Mouse (Mus musculus) left cerebral cortex, postnatal 36 days (tissue): ENCODE measurements around the gene Gm9999. TPM values are rescaled to one million over a fixed set of nuclear protein-coding genes. Genes with fewer than 3 reads are reported as not detected.
"Not testable (repeated sequence)": the region's sequence is repeated elsewhere in the genome, so short reads cannot be mapped to it uniquely, and the experiment has no call there.

Experiments used
- DNase-seq, 2 experiments: peaks; one replicate each; pipeline ENCODE4 v3.0.0; 2021 to 2022; ENCODE audit warnings: low spot score in 2 of 2, mixed read lengths in 1 of 2
- intact Hi-C: fragments of 180-260 bp; cut with DNase I; formaldehyde crosslinking; loops from one replicate; pipeline ENCODE4 v1.15.1; 2025
- total RNA-seq, 2 experiments: library from RNA; stranded (reverse); gene quantifications; 2 replicates each; pipeline ENCODE4 v1.2.3; 2021

The Gm9999 gene
- total RNA-seq, result not detected

DNA sequence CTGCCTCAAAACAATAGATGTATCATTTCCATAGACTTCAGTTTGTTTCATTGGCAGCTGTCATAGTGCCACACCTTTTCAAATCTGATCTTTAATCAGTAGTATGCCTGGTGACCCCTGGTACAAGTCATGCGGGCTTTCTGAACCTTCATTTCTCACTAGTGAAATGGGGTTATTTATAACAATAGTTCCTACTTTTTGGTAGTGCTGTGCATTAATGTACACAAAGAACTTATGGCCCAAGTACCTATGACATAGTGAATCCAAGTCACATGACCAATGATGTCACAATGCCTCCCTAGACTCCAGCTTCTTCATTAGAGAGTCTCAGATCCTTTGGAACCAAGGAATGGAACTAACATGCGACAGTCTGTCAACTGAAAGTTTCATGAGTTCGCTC, at the start of gene Gm9999:
Gene Gm9999, plus strand, starts transcription at position 301 of the 400 bp plus-strand sequence.
- intact Hi-C loops, result no loop called here
- DNase-seq, result no peak

DNA sequence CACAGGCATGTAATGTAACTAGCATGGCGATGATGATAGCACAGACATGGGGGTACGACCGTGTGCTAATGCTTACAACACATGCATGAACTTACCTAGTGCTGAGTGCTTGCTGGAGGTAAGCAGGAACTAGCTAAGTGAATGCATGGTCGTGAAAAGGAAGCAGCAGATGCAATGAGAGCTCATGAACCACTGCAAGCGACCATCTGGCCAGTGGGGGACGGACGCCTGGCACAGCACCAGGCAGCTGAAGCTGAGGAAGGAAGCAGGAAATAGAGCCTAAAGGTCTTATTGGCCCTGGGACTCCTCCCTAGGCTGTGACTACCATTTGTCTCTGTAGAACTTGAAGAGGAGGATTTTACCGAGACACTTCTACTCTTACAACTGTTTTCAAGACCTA, 48.6 kb upstream of the Gm9999 start:
- intact Hi-C loops, result no loop called here
- no peak for DNase-seq

- intact Hi-C loops, result no loop called here
- no peak for DNase-seq
Observed at GRCm38 (mm10) chr7:46935847-46936246, 47.5 kb upstream of the Gm9999 start.

DNA sequence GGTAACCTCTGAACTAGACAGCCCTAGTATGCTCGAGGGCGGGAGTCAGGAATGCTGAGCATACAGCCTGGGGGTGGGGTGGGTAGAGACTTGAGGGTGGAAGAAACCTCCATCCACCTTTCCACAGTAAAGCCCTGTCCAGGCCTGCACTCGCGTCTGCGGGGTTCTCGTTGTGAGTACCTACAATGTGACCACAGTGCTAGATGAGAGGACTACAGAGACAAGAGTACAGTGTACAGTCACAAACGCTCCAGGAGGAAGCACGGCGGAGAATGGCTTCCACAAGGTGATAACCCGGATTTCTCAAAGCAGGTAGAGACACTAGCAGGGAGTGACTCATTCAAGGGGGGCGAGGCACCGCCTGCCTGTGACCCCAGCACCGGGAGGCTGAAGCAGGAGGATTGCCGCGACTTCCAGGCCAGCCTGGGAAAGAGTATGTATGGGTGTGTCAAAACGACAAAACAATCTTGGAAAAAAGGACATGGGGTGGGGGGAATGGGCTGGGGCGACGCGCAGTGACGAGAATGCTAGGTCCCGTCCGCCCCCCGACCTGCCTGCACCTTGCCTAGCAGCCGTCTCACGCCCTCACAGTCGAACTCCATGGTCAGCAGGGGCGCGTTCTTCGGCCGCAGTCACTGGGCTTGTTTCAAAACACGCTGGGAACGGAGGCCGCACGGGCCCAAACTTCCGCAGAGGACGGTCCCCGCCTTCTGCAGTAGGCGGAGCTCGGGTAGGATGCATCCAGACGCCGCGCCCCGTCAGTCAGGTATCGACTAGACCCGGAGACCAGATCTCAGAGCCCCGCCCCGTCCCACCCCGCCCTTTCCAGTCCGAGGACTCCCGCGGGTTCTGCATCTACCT, 25.3 kb upstream of the Gm9999 start, which contains the start of gene Uevld:
Gene Uevld, minus strand, starts transcription at position 697 of the 861 bp plus-strand sequence.
- intact Hi-C loops, result loop anchor here (2.0 kb wide), 1 partner anchor 51 kb away; the partner anchor contains the start of gene Spty2d1
- peak; percentile 92 for DNase-seq

GRCm38 (mm10) chr7:46958853-46959252, 24.5 kb upstream of the Gm9999 start:
- intact Hi-C loops, result loop anchor here (2.0 kb wide), 1 partner anchor 50 kb away; the partner anchor contains the start of gene Spty2d1
- DNase-seq, result no peak

DNA sequence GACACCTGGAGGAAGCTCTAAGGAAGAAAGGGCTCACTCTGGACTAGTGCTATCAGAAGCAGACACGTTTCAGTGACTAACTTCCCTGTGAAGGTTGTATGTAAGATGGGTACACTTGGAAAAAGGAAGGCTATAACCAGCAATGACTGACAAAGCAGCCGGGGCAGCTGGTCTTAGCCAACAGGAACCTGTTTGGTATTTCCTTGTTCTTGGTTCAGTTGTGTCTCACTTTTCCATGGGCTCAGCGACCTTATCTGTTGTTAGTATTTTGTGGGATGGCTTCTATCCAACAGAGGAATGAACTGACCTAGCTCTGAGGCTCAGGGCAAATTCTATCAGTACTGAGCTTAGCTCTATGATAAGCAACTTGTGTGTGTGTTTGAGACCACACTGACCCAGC, 22.4 kb upstream of the Gm9999 start:
- intact Hi-C loops, result no loop called here
- no peak for DNase-seq

- intact Hi-C loops, result no loop called here
- DNase-seq, result no peak
Observed at GRCm38 (mm10) chr7:46962132-46962531, 21.2 kb upstream of the Gm9999 start.

DNA sequence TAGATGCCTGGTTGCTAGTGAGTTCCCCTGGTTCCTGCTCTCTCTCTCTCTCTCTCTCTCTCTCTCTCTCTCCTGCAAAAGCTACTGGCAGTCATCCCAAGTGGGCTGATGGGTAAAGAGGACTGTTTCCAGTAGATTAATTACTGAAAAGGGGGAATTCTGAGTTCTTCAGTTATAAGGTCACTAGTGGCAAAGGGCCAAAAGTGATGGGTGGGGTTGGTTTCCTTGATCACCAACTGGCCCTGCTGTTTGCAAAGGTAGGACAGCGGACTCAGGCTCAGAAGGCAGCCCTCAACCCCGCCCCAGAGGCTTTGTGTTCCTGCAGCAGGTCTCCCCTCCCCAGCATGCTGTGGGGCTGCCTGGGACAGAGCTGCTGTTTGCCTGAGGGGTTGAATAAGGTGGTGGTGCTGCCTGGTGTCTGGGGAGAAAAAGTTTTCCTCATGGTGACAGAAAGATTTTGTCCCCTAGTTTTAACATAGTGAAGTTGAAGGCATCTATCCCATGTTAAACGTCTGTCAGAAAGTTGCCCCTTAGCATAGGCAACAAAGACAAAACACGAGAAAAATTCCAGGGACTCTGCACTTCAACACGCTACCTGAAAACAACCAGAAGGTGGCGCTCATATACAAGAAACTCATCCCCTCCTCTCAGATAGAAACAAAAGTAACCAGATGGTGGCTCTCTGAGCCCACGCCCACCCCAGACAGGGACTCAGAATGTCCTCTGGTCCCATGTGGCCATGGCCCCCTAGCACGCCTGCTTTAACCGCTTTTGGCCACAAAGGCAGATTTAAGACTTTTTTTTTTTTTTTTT, 20.4 kb upstream of the Gm9999 start:
- intact Hi-C loops, result loop anchor here (1.0 kb wide), 1 partner anchor 187 kb away; no protein-coding TSS in a partner anchor
- peak; percentile 46 to 64 for DNase-seq

DNA sequence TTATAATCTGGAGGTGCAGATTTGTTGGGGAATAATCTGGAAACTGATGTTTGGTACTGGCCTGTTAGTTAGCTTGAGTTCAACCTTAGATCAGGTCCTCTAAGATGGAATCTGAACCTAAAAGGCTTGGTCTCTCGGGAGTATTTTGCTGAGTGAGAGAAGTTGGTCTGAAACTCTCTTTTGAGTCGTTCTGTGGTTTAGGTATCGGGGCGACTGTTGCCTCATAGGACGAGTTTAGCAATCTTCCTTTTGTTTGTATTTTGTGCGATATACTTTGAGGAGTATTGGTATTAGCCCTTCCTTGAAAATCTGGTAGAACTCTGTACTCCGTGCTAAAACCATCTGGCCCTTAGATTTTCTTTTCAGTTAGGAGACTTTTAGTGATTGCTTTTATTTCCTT, 19.3 kb upstream of the Gm9999 start:
- DNase-seq, result no peak
- intact Hi-C loops, result loop anchor here (2.0 kb wide), 1 partner anchor 51 kb away; no protein-coding TSS in a partner anchor

DNA sequence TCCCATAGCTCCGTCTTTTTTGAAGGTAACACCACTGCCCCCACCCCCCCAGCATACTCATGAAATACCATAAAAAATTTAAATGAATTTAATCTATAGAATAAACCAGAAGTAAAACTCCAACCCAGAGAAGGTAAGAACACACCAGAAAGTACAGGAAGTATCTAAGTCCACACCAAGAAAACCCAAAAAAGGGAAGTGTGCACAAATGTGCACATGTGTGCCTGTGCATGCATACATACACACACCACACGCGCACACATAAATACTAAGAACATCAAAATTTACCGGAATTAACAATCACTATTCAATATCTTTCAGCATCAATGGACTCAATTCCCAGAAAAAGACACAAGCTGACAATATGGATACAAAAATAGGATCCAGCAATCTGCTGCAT, 13.5 kb upstream of the Gm9999 start:
- intact Hi-C loops, result no loop called here
- no peak for DNase-seq

- DNase-seq, result no peak
- intact Hi-C loops, result no loop called here
Observed at GRCm38 (mm10) chr7:46974648-46975047, 8.7 kb upstream of the Gm9999 start.

- DNase-seq, result no peak
- intact Hi-C loops, result no loop called here
Observed at GRCm38 (mm10) chr7:46975456-46975855, 7.9 kb upstream of the Gm9999 start.

DNA sequence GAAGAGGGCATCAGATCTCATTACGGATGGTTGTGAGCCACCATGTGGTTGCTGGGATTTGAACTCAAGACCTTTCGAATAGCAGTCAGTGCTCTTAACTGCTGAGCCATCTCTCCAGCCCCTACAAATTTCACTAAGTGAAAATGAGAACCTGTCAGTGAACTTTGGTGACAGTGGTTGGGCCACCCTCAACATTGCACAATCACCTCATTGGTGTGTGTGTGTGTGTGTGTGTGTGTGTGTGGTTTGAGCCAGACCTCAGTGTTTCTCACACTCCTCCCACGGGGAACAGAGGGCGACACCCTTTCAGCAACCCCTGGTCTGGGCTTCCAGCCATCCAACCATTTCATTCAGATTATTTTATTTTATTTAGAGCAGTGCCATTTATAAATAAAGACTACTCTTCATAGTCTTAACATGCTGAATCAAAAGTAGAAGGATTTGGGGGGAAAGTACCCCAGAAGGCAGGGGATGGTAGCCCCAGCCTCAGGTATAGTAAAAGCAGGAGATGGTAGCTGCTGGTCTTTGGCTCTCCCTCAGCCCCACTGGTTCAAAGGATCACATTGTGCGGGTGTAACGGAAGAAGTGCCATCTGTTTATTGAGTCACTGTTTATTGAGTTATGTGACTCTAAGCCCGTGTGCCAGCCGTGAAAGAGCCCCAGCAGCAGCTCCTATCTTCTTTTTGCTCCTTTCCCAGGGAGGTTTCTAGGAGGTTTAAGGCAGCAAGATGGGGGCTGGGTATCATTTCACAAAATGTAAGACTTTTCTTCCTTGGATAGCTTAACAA, 2.5 kb downstream of the Gm9999 start:
- DNase-seq, result no peak
- intact Hi-C loops, result no loop called here

GRCm38 (mm10) chr7:46986646-46987045, 3.3 kb downstream of the Gm9999 start:
- intact Hi-C loops, result no loop called here
- no peak for DNase-seq

GRCm38 (mm10) chr7:46987073-46987472, 3.7 kb downstream of the Gm9999 start:
- intact Hi-C loops, result no loop called here
- DNase-seq, result no peak

GRCm38 (mm10) chr7:46989387-46989786, 6.0 kb downstream of the Gm9999 start:
- intact Hi-C loops, DNase-seq: not testable (repeated sequence)

GRCm38 (mm10) chr7:46993079-46993478, 9.7 kb downstream of the Gm9999 start:
- no peak for DNase-seq
- intact Hi-C loops, result no loop called here

GRCm38 (mm10) chr7:46995558-46995957, 12.2 kb downstream of the Gm9999 start:
- intact Hi-C loops, result no loop called here

DNA sequence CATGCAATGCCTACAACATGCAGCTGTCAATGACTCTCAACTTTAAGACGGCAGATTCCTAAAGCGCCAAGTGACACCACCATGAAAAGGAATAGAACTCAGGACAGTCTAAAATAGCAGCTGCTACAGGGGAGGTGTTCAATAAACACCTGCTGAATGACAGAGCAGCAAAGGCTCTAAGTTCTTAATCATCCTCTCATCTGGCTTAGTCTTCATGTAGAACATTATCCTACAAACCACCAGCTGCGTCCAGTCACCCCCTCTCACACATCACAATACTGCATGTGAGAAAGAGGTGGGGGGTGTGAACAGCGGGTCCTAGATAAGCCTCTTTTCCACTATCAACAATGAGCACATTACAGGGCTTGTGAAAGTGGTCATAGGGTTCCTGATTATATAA, 13.6 kb downstream of the Gm9999 start:
- intact Hi-C loops, result no loop called here

More at GRCm38 (mm10) chr7:46995558-46995957, 12.2 kb downstream of the Gm9999 start:
- DNase-seq, result no peak

More for the DNA sequence above, 13.6 kb downstream of the Gm9999 start:
- DNase-seq, result no peak
